Mouse (Mus musculus) thymus, adult 2 months (tissue): ENCODE results near the gene Stxbp5. TPM values are rescaled to one million over a fixed set of nuclear protein-coding genes. Genes with fewer than 3 reads are reported as not detected.

Experiments
- DNase-seq: peaks from one replicate; pipeline ENCODE4 v3.0.0; 2021
- H3K27ac ChIP-seq: fragments of 200-500 bp; 2 replicates; pipeline ENCODE4 v1.5.1; 2012; ENCODE audit warnings: low read length, control low read depth; ENCODE audit not compliant: control insufficient read depth, insufficient read depth
- H3K27me3 ChIP-seq: fragments of 200-500 bp; 2 replicates; pipeline ENCODE4 v1.6.1; 2012; ENCODE audit warnings: mild to moderate bottlenecking, low read length, moderate library complexity, mixed read lengths; ENCODE audit not compliant: control insufficient read depth, insufficient read depth
- H3K36me3 ChIP-seq: fragments of 200-500 bp; 2 replicates; pipeline ENCODE4 v1.6.1; 2012; ENCODE audit warnings: mild to moderate bottlenecking, low read length, moderate library complexity; ENCODE audit not compliant: control insufficient read depth, insufficient read depth
- H3K4me1 ChIP-seq: fragments of 200-500 bp; replicated peaks from 2 replicates; pipeline ENCODE4 v1.6.1; 2012; ENCODE audit warnings: low read length; ENCODE audit not compliant: control insufficient read depth, insufficient read depth
- H3K4me3 ChIP-seq: fragments of 200-500 bp; 2 replicates; pipeline ENCODE4 v1.5.1; 2012; ENCODE audit warnings: mild to moderate bottlenecking, low read length, control low read depth, moderate library complexity; ENCODE audit not compliant: control insufficient read depth, insufficient read depth
- CTCF ChIP-seq: fragments of 200-500 bp; IDR thresholded peaks from 2 replicates; pipeline ENCODE4 v1.5.1; 2012; ENCODE audit warnings: mild to moderate bottlenecking, control low read depth, low read length, moderate library complexity, borderline replicate concordance; ENCODE audit not compliant: control insufficient read depth, poor library complexity, insufficient read depth; ENCODE audit errors: extremely low read depth
- POLR2A ChIP-seq: fragments of 200-500 bp; IDR thresholded peaks from 2 replicates; pipeline ENCODE4 v1.6.1; 2012; ENCODE audit warnings: mild to moderate bottlenecking, low read length, control low read depth, moderate library complexity; ENCODE audit not compliant: control insufficient read depth, poor library complexity, insufficient read depth; ENCODE audit errors: extremely low read depth
- WGBS: fragments of 180-500 bp; shearing (Covaris S2); methylation state at CpG from one replicate; pipeline ENCODE4 v1.1.7; 2018; 5-methylcytosine and 5-hydroxymethylcytosine counted together
- polyA plus RNA-seq: library from polyadenylated mRNA; depleted of rRNA; stranded (reverse); fragments of >200 nt; gene quantifications from 2 replicates; pipeline ENCODE4 v1.2.3, GENCODE M21; 2012

Gene Stxbp5
- polyA plus RNA-seq, 1 experiment: 23.9 TPM

- WGBS: 96% methylated on average over 3 of the region's 3 CpGs
- TF ChIP-seq POLR2A (no peak), CTCF (no peak)
- Histone ChIP-seq H3K4me3 (no peak overlapping the region), H3K27ac (no peak overlapping the region), H3K27me3 (no peaks in the 10 kb centered on the region), H3K4me1 (no peaks in the 10 kb centered on the region), H3K36me3 (no peaks in the 10 kb centered on the region; the same call in 1 of the 2 replicates)
- no peak for DNase-seq
Observed at GRCm38 (mm10) chr10:9829744-9830143, 71.1 kb downstream of the Stxbp5 start.

- 89% methylated on average over 6 of the region's 6 CpGs for WGBS
- peak; percentile 6 for DNase-seq
- H3K27ac ChIP-seq: no peak overlapping the region
- TF ChIP-seq POLR2A (no peak), CTCF (no peak)
- H3K36me3 ChIP-seq: no peaks in the 10 kb centered on the region
- no peaks in the 10 kb centered on the region for H3K4me1 ChIP-seq
- H3K4me3 ChIP-seq: no peak overlapping the region
- no peaks in the 10 kb centered on the region for H3K27me3 ChIP-seq
Observed at GRCm38 (mm10) chr10:9821299-9821698, 79.6 kb downstream of the Stxbp5 start.

GRCm38 (mm10) chr10:9818574-9818973, 82.3 kb downstream of the Stxbp5 start:
- 97% methylated on average over 7 of the region's 7 CpGs for WGBS

GRCm38 (mm10) chr10:9813926-9814325, 87.0 kb downstream of the Stxbp5 start:
- Histone ChIP-seq H3K36me3 (no peaks in the 10 kb centered on the region), H3K4me3 (no peak overlapping the region), H3K27me3 (no peaks in the 10 kb centered on the region), H3K4me1 (no peaks in the 10 kb centered on the region), H3K27ac (no peak overlapping the region)
- no peak for DNase-seq
- TF ChIP-seq CTCF: no peak
- no peak for TF ChIP-seq POLR2A
- WGBS: 94% methylated on average over 4 of the region's 4 CpGs

More at GRCm38 (mm10) chr10:9818574-9818973, 82.3 kb downstream of the Stxbp5 start:
- no peak overlapping the region for H3K4me3 ChIP-seq
- no peaks in the 10 kb centered on the region for H3K36me3 ChIP-seq
- H3K27me3 ChIP-seq: no peaks in the 10 kb centered on the region
- H3K4me1 ChIP-seq: no peaks in the 10 kb centered on the region
- DNase-seq: no peak
- no peak for TF ChIP-seq POLR2A
- TF ChIP-seq CTCF: no peak
- no peak overlapping the region for H3K27ac ChIP-seq

- 94% methylated on average over 2 of the region's 2 CpGs for WGBS
- no peak for DNase-seq
- no peaks in the 10 kb centered on the region for H3K4me1 ChIP-seq
- no peak overlapping the region for H3K27ac ChIP-seq
- no peaks in the 10 kb centered on the region for H3K27me3 ChIP-seq
- H3K36me3 ChIP-seq: peaks cover 7% of the 10 kb centered on the region; the same call in 1 of the 2 replicates
- no peak overlapping the region for H3K4me3 ChIP-seq
- TF ChIP-seq CTCF: no peak
- TF ChIP-seq POLR2A: no peak
Observed at GRCm38 (mm10) chr10:9807596-9807995, 93.3 kb downstream of the Stxbp5 start.

GRCm38 (mm10) chr10:9805341-9805740, 95.5 kb downstream of the Stxbp5 start:
- no peak for DNase-seq
- peaks cover 7% of the 10 kb centered on the region; the same call in 1 of the 2 replicates for H3K36me3 ChIP-seq
- H3K4me3 ChIP-seq: no peak overlapping the region
- H3K27me3 ChIP-seq: no peaks in the 10 kb centered on the region
- TF ChIP-seq CTCF (no peak), POLR2A (no peak)
- WGBS: 94% methylated on average over 3 of the region's 3 CpGs
- H3K27ac ChIP-seq: no peak overlapping the region
- no peaks in the 10 kb centered on the region for H3K4me1 ChIP-seq

GRCm38 (mm10) chr10:9803126-9803525, 97.8 kb downstream of the Stxbp5 start:
- no peak overlapping the region for H3K27ac ChIP-seq
- TF ChIP-seq CTCF (no peak), POLR2A (no peak)
- 93% methylated on average over 2 of the region's 2 CpGs for WGBS
- no peak overlapping the region for H3K4me3 ChIP-seq
- H3K4me1 ChIP-seq: no peaks in the 10 kb centered on the region
- DNase-seq: no peak
- H3K36me3 ChIP-seq: peaks cover 3% of the 10 kb centered on the region; the same call in 1 of the 2 replicates
- H3K27me3 ChIP-seq: no peaks in the 10 kb centered on the region
